Mouse (Mus musculus): Measurements from ENCODE around the gene Slc35f1. TPM values are rescaled to one million over a fixed set of nuclear protein-coding genes. Genes with fewer than 3 reads are reported as not detected.

The Slc35f1 gene
- polyA plus RNA-seq, 1 experiment from 2014 or later, result 4.6 TPM

GRCm38 (mm10) chr10:53132707-53133106 is 442.4 kb downstream of the Slc35f1 start:
- H3K27me3 ChIP-seq, result no peaks in the 10 kb centered on the region
- H3K4me3 ChIP-seq, result no peak overlapping the region
- no peak overlapping the region for H3K9ac ChIP-seq
- H3K27ac ChIP-seq, result no peak overlapping the region
- H3K4me1 ChIP-seq, result no peaks in the 10 kb centered on the region
- ATAC-seq (ENCODE audit: low FRiP score, low read depth), result no peak
- WGBS, result 73% methylated on average over 1 of the region's 1 CpGs
- no peak overlapping the region for H3K4me2 ChIP-seq (replicated peaks)
- no peaks in the 10 kb centered on the region for H3K9me3 ChIP-seq
- no peaks in the 10 kb centered on the region for H3K36me3 ChIP-seq

GRCm38 (mm10) chr10:53150321-53150720 is 460.0 kb downstream of the Slc35f1 start:
- 85% methylated on average over 2 of the region's 2 CpGs for WGBS
- no peak for ATAC-seq (ENCODE audit: low FRiP score, low read depth)
- no peaks in the 10 kb centered on the region for H3K36me3 ChIP-seq
- H3K9ac ChIP-seq, result no peak overlapping the region
- no peaks in the 10 kb centered on the region for H3K9me3 ChIP-seq
- no peaks in the 10 kb centered on the region for H3K27me3 ChIP-seq
- H3K4me2 ChIP-seq (replicated peaks), result no peak overlapping the region
- no peak overlapping the region for H3K4me3 ChIP-seq
- H3K27ac ChIP-seq, result no peak overlapping the region
- H3K4me1 ChIP-seq, result no peaks in the 10 kb centered on the region

GRCm38 (mm10) chr10:53150916-53151315 is 460.6 kb downstream of the Slc35f1 start:
- no peak for ATAC-seq (ENCODE audit: low FRiP score, low read depth)
- no peaks in the 10 kb centered on the region for H3K9me3 ChIP-seq
- 50% methylated on average over 2 of the region's 2 CpGs for WGBS
- H3K27ac ChIP-seq, result no peak overlapping the region
- H3K4me3 ChIP-seq, result no peak overlapping the region
- H3K36me3 ChIP-seq, result no peaks in the 10 kb centered on the region
- H3K4me1 ChIP-seq, result no peaks in the 10 kb centered on the region
- H3K4me2 ChIP-seq (replicated peaks), result no peak overlapping the region
- H3K27me3 ChIP-seq, result no peaks in the 10 kb centered on the region
- no peak overlapping the region for H3K9ac ChIP-seq

- H3K9ac ChIP-seq, result no peak overlapping the region
- H3K4me1 ChIP-seq, result no peaks in the 10 kb centered on the region
- 35% methylated on average over 7 of the region's 7 CpGs for WGBS
- ATAC-seq (ENCODE audit: low FRiP score, low read depth), result no peak
- no peak overlapping the region for H3K4me2 ChIP-seq (replicated peaks)
- no peak overlapping the region for H3K4me3 ChIP-seq
- H3K27ac ChIP-seq, result no peak overlapping the region
- H3K27me3 ChIP-seq, result no peaks in the 10 kb centered on the region
- no peaks in the 10 kb centered on the region for H3K9me3 ChIP-seq
- no peaks in the 10 kb centered on the region for H3K36me3 ChIP-seq
Observed at GRCm38 (mm10) chr10:53156374-53156773, 466.0 kb downstream of the Slc35f1 start.

- H3K4me2 ChIP-seq (replicated peaks), result no peak overlapping the region
- H3K9ac ChIP-seq, result no peak overlapping the region
- H3K27ac ChIP-seq, result no peak overlapping the region
- 83% methylated on average over 2 of the region's 2 CpGs for WGBS
- H3K27me3 ChIP-seq, result no peaks in the 10 kb centered on the region
- no peaks in the 10 kb centered on the region for H3K36me3 ChIP-seq
- H3K9me3 ChIP-seq, result no peaks in the 10 kb centered on the region
- no peak overlapping the region for H3K4me3 ChIP-seq
- H3K4me1 ChIP-seq, result no peaks in the 10 kb centered on the region
- ATAC-seq (ENCODE audit: low FRiP score, low read depth), result no peak
Observed at GRCm38 (mm10) chr10:53157740-53158139, 467.4 kb downstream of the Slc35f1 start.
